Mouse (Mus musculus) kidney, adult 18-20 months (tissue): ENCODE measurements at regions not wholly inside any gene's neighbourhood (a gene's known extent, or its start where the extent isn't known, plus 50 kb on each side); places are given as distances from the start of the nearest gene placed in this dataset.
A peak's percentile ranks its signal among the peaks of the same experiment; 100 is the strongest.
"Not testable (repeated sequence)": the region's sequence is repeated elsewhere in the genome, so short reads cannot be mapped to it uniquely, and the experiment has no call there.

Experiments
- DNase-seq: peaks from one replicate; pipeline ENCODE4 v3.0.0; 2021

- DNase-seq = no peak
Measured at GRCm38 (mm10) chr13:31050160-31050788, 76.3 kb downstream of the Gm5447 start.

GRCm38 (mm10) chr13:31051586-31051985 is 77.6 kb downstream of the Gm5447 start:
- not testable (repeated sequence) for DNase-seq

GRCm38 (mm10) chr13:31054356-31054755 is 80.4 kb downstream of the Gm5447 start:
- DNase-seq = no peak

- DNase-seq = no peak
Measured at GRCm38 (mm10) chr13:31055376-31056083, 81.5 kb downstream of the Gm5447 start.

GRCm38 (mm10) chr13:31056154-31056871 is 82.3 kb downstream of the Gm5447 start:
- no peak for DNase-seq

- DNase-seq = no peak
Measured at GRCm38 (mm10) chr13:31060916-31061431, 87.0 kb downstream of the Gm5447 start.

GRCm38 (mm10) chr13:31068343-31068742 is 94.3 kb downstream of the Gm5447 start:
- no peak for DNase-seq

GRCm38 (mm10) chr13:31076541-31076940 is 102.5 kb downstream of the Gm5447 start:
- DNase-seq = no peak

GRCm38 (mm10) chr13:31078751-31079150 is 104.7 kb downstream of the Gm5447 start:
- no peak for DNase-seq

GRCm38 (mm10) chr13:31080215-31080614 is 106.2 kb downstream of the Gm5447 start:
- DNase-seq = no peak

- peak; percentile 55 for DNase-seq
Measured at GRCm38 (mm10) chr13:31082448-31083140, 108.6 kb downstream of the Gm5447 start.

GRCm38 (mm10) chr13:31101051-31101450 is 127.0 kb downstream of the Gm5447 start:
- DNase-seq = no peak

- DNase-seq = no peak
Measured at GRCm38 (mm10) chr13:31107434-31107833, 133.4 kb downstream of the Gm5447 start.

- DNase-seq = no peak
Measured at GRCm38 (mm10) chr13:31109231-31109630, 135.2 kb downstream of the Gm5447 start.

GRCm38 (mm10) chr13:31122689-31123088 is 148.7 kb downstream of the Gm5447 start:
- DNase-seq = no peak

- DNase-seq = no peak
Measured at GRCm38 (mm10) chr13:31124547-31125216, 150.7 kb downstream of the Gm5447 start.

GRCm38 (mm10) chr13:31132501-31132900 is 158.5 kb downstream of the Gm5447 start:
- DNase-seq = peak; percentile 15

GRCm38 (mm10) chr13:31139686-31140085 is 165.7 kb downstream of the Gm5447 start:
- DNase-seq = no peak

GRCm38 (mm10) chr13:31147323-31147722 is 173.3 kb downstream of the Gm5447 start:
- no peak for DNase-seq

GRCm38 (mm10) chr13:31154066-31154465 is 180.1 kb downstream of the Gm5447 start:
- no peak for DNase-seq

GRCm38 (mm10) chr13:31163878-31164495 is 190.0 kb downstream of the Gm5447 start:
- DNase-seq = no peak

GRCm38 (mm10) chr13:31166286-31166685 is 192.3 kb downstream of the Gm5447 start:
- DNase-seq = no peak
